Mouse (Mus musculus) adrenal gland, adult 2 months (tissue): Measurements from ENCODE around the gene Pde9a. TPM values are rescaled to one million over a fixed set of nuclear protein-coding genes. Genes with fewer than 3 reads are reported as not detected.

Source experiments
- DNase-seq: peaks from one replicate; pipeline ENCODE4 v3.0.0; 2021
- polyA plus RNA-seq: library from polyadenylated mRNA; depleted of rRNA; stranded (reverse); fragments of >200 nt; gene quantifications from 2 replicates; pipeline ENCODE4 v1.2.3, GENCODE M21; 2012; rRNA removed
- total RNA-seq, 2 experiments: library from RNA; stranded (reverse); gene quantifications; 2 replicates each; pipeline ENCODE4 v1.2.3; 2021

The Pde9a gene
- total and polyA plus RNA-seq, 3 experiments: 1.9 to 3.4 (median 2.5) TPM

GRCm38 (mm10) chr17:31514696-31515095, 128.7 kb downstream of the Pde9a start:
- DNase-seq: no peak

- no peak for DNase-seq
Measured at GRCm38 (mm10) chr17:31519344-31519945, 133.4 kb downstream of the Pde9a start.

DNA sequence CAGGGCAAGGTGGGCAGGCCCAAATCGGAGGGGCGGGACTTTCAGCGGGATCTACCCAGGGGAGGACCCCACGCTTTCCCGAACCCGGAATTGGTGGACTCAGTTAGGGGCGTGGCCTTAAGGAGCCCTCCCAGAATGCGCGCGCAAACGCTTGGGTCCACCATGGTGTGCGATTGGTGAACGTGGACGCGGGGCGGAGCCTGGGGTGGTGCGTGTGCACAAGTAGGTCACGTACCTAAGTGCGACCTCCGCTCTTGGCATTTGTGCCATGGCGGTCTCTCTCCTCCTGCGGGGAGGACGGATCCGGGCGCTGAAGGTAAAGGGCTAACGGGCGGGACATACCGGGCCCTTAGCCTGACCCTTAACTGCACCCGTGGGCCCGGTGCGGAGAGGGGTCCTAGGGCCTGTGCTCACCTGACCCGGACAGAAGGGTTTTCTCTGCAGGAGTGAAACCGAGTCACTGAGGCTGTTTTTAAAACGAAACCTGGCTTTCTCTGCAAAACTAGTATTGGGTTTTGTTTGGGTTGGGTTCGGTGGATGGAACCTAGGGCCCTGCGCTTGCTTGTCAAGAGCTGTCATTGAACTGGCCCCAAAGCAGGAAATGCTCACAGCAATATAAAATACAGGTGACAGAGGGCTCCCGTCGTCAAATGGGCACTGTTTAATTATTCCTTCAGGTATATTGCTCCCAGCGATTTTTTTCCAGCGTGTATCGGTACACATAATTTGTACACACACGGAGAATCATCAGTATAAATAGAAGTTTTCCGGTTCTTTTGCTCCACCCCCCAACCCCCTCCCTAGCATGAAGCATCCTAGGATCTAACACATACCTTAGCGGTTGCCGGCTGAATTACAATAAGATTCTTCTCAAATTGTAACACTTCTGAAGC, 134.2 kb downstream of the Pde9a start, which contains the start of the genes Wdr4 and Ndufv3:
Gene Wdr4, minus strand, starts transcription at position 35 of the 893 bp plus-strand sequence.
Gene Ndufv3, plus strand, starts transcription at position 170 of the 893 bp plus-strand sequence.
- peak; percentile 100 for DNase-seq

DNA sequence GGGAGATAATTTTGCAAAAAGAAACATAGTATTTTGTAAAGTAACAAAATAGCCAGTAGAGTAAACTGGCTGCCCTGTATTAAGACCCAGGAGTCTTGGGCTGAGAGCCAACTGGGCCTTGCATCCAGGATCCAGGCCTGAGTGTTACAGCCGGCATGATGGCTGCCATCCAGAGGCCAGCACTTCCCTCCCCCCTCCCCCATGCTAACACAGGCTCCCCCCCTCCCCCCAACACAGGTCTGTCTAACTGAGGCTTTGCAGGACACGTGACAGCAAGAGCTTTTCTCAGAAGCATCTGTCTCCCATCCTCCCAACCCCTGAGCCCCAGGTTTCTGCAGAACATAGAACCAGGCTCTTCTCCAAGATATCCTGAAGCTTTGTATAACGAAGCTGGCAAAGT, 134.9 kb downstream of the Pde9a start:
- peak; percentile 66 for DNase-seq

DNA sequence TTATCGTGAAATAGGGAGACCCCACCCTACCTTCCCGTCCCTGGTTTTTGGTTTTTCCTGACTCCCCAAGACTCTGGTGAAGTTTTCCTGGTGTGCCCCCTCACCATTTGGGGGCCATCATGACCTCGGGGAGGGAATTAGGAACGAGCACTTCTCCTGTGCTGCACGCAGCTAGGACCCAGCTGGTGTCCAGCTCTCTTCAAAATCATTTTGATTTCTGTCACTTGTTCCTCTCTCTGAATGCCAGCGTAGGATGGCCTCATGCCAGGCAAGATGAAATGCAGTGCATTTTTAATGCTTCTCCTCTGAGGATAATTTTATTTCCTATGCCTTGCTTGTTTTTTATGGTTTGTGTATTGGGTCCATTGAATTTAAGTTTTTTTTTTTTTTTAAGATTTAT, 135.9 kb downstream of the Pde9a start:
- no peak for DNase-seq

- DNase-seq: no peak
Measured at GRCm38 (mm10) chr17:31525114-31525513, 139.1 kb downstream of the Pde9a start.

DNA sequence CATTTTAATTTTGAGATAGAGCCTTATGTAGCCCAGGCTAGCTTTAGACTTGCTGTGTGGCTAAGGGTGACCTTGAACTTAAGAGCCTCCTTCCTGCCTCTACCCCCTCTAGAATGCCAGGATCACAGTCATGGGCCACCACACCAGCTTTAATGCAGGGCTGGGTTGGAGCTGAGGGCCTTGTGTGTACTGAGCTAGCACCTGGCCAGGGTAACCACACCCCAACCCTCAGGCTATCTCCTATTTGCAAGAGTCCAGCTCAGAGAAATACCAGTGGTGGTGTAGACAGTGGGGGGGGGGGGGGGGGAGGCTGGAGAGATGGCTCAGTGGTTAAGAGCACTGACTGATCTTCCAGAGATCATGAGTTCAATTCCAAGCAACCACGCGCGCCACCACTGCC, 139.8 kb downstream of the Pde9a start:
- DNase-seq: no peak

Other genes starting within 250 kb of the Pde9a start
- not detected for gene Tff2, start 241.9 kb upstream of the Pde9a start, total RNA-seq
- gene Tff2, start 241.9 kb upstream of the Pde9a start, polyA plus RNA-seq: 1.1 TPM in 1 of 2 replicates, not detected in the other
- gene Tff1, start 220.9 kb upstream of the Pde9a start, total RNA-seq: not detected
- 0.16 and 6.8 TPM in 2 replicates for gene Tff1, start 220.9 kb upstream of the Pde9a start, polyA plus RNA-seq
- not detected for gene Tmprss3, start 187.2 kb upstream of the Pde9a start, total RNA-seq
- gene Tmprss3, start 187.2 kb upstream of the Pde9a start, polyA plus RNA-seq: not detected in 2 replicates
- gene Ubash3a, start 178.3 kb upstream of the Pde9a start, total RNA-seq: under 1 TPM in 1 of 2 experiments, not detected in 1; 0.24 TPM
- 0.16 and 0.18 TPM in 2 replicates for gene Ubash3a, start 178.3 kb upstream of the Pde9a start, polyA plus RNA-seq
- gene Rsph1, start 108.8 kb upstream of the Pde9a start, total RNA-seq: 1 to 10 TPM; 4.5 to 8.0 TPM
- gene Rsph1, start 108.8 kb upstream of the Pde9a start, polyA plus RNA-seq: 0.21 and 0.22 TPM in 2 replicates
- 10 to 100 TPM in 1 of 2 experiments, 1 to 10 TPM in 1; 5.7 to 13.4 TPM for gene Slc37a1, start 99.4 kb upstream of the Pde9a start, total RNA-seq
- 13.1 and 15.1 TPM in 2 replicates for gene Slc37a1, start 99.4 kb upstream of the Pde9a start, polyA plus RNA-seq
- gene Wdr4, start 133.8 kb downstream of the Pde9a start, total RNA-seq: 10 to 100 TPM; 15.8 to 19.1 TPM
- 35.0 and 41.2 TPM in 2 replicates for gene Wdr4, start 133.8 kb downstream of the Pde9a start, polyA plus RNA-seq
- gene Ndufv3, start 133.9 kb downstream of the Pde9a start, total RNA-seq: 100 to 1,000 TPM; 472 to 552 TPM
- gene Ndufv3, start 133.9 kb downstream of the Pde9a start, polyA plus RNA-seq: 84.6 and 101 TPM in 2 replicates
- gene Pknox1, start 178.5 kb downstream of the Pde9a start, total RNA-seq: 10 to 100 TPM; 20.6 to 24.3 TPM
- gene Pknox1, start 178.5 kb downstream of the Pde9a start, polyA plus RNA-seq: 12.0 and 17.2 TPM in 2 replicates